In the genomic region with DNA sequence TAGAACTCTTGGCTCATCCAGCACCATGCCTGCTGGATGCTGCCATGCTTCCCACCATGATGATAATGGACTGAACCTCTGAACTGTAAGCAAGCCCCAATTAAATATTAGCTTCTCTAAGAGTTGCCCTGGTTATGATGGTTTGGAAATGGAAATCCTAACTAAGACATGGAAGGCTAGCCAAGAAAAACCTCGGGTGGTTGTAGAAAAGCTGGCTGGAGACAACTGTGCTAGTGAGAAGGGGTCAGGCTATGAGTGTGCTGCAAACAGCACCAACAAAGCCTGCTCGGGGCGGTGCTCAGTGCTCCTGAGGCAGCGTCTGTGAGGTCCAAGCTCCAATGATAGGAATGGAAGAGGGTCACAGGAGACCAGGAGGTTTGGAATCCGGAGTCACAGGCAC, we compare ENCODE assay signal across 15 mouse cellular contexts.
"Had no signal": no experiment of that assay in that cellular context is flagged by ENCODE, and none has a peak within 500 bp of the region (broad histone marks: within the 10 kb centered on the region; RNA-seq: fewer than 3 reads in every experiment).

No protein-coding gene starts in this region.

- H3K27me3 ChIP-seq: neural tube, embryonic 15.5 days; stomach, embryonic 15.5 days had no signal

- DNase-seq: retina, postnatal 1 day; right cerebral cortex, adult 18-20 months; right cerebral cortex, postnatal 14 days; right cerebral cortex, postnatal 25 days; right cerebral cortex, postnatal 4 days; spleen, adult 18-20 months; thymus, adult 18-20 months; thymus, adult 2 months; thymus, postnatal 14 days; thymus, postnatal 25 days; thymus, postnatal 36 days; thymus, postnatal 4 days had no signal

- H3K4me2 ChIP-seq: neural tube, embryonic 15.5 days; stomach, embryonic 15.5 days had no signal

- H3K9ac ChIP-seq: neural tube, embryonic 15.5 days; stomach, embryonic 15.5 days had no signal

- H3K36me3 ChIP-seq: neural tube, embryonic 15.5 days; stomach, embryonic 15.5 days had no signal

- H3K9me3 ChIP-seq: neural tube, embryonic 15.5 days; stomach, embryonic 15.5 days had no signal

- H3K27ac ChIP-seq: neural tube, embryonic 15.5 days; stomach, embryonic 15.5 days; stomach, postnatal 0 days had no signal

- H3K4me3 ChIP-seq: neural tube, embryonic 15.5 days; stomach, embryonic 15.5 days had no signal

- H3K4me1 ChIP-seq: stomach, embryonic 15.5 days had no signal
